Mouse (Mus musculus) bone marrow, adult 2 months (tissue): ENCODE measurements around the gene Fxyd7. TPM values are rescaled to one million over a fixed set of nuclear protein-coding genes. Genes with fewer than 3 reads are reported as not detected.

Experiments used
- H3K27ac ChIP-seq: fragments of 200-500 bp; 2 replicates; pipeline ENCODE4 v1.5.1; 2012; ENCODE audit warnings: low read depth, mild to moderate bottlenecking, control low read depth, inconsistent platforms, low read length; ENCODE audit not compliant: control insufficient read depth, poor library complexity, insufficient read depth
- H3K4me1 ChIP-seq: fragments of 200-500 bp; 2 replicates; pipeline ENCODE4 v1.6.1; 2011; ENCODE audit warnings: low read length; ENCODE audit not compliant: control insufficient read depth, insufficient read depth
- H3K4me3 ChIP-seq: fragments of 200-500 bp; replicated peaks from 2 replicates; pipeline ENCODE3; 2011; ENCODE audit warnings: mild to moderate bottlenecking, low read depth, low read length, control low read depth; ENCODE audit not compliant: control insufficient read depth
- CTCF ChIP-seq: fragments of 200-500 bp; IDR thresholded peaks from 2 replicates; pipeline ENCODE4 v1.5.1; 2011; ENCODE audit warnings: low read length, control low read depth; ENCODE audit not compliant: control insufficient read depth, insufficient read depth
- POLR2A ChIP-seq: fragments of 200-500 bp; IDR thresholded peaks from 2 replicates; pipeline ENCODE4 v1.6.1; 2011; ENCODE audit warnings: low read depth, mild to moderate bottlenecking, control low read depth, low read length, borderline replicate concordance; ENCODE audit not compliant: control insufficient read depth
- WGBS: fragments of 180-500 bp; shearing (Covaris S2); methylation state at CpG from one replicate; pipeline ENCODE4 v1.1.7; 2018; 5-methylcytosine and 5-hydroxymethylcytosine counted together
- polyA plus RNA-seq: library from polyadenylated mRNA; stranded (reverse); fragments of >200 nt; gene quantifications from 2 replicates; pipeline ENCODE4 v1.2.4, GENCODE M21; 2011; ENCODE audit warnings: low replicate concordance; ENCODE audit not compliant: missing spikeins, insufficient read depth, insufficient read length

Fxyd7 gene
- polyA plus RNA-seq, 1 experiment = not detected

DNA sequence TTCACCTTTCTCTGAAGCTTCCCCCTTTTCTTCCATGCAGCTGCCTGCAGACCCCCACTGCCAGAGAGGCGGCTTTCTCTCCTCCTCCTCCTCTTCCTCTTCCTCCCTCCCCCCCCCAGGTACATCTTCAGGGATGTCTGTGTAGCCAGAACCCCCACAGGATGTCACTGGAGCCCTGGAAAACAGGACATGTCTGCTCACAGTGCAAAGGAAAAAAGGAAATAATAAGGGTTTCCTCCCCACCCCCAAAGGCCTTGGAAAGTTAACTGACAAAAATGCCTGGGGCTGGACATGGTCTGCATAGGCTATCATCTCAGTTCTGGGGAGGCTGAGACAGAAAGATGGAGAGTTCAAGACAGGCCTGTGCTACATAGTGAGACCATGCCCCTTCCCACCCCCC is 29.8 kb upstream of the Fxyd7 start:
- TF ChIP-seq POLR2A (no peak), CTCF (no peak)
- H3K4me3 ChIP-seq = no peak overlapping the region
- no peaks in the 10 kb centered on the region for H3K4me1 ChIP-seq
- 33% methylated on average over 1 of the region's 1 CpGs for WGBS
- H3K27ac ChIP-seq = no peak overlapping the region

DNA sequence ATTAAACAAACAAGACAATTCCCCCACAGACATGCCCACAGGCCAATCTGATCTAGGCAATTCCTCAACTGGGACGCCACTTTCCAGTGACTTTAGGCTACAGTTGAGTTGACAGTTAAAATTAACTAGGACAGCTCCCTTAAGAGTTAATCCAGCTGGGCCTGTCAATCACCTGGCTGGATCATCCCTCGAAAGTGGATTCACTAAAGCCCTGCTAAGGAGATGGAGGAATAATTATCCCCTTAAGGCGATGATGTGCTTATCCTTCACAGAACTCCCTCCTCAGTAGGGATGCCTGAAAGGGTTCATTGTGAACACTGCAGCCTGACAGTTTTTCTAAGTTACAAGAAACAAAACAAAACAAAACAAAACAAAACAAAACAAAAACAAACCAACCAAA is 29.3 kb upstream of the Fxyd7 start:
- no peak overlapping the region for H3K27ac ChIP-seq
- H3K4me3 ChIP-seq = no peak overlapping the region
- 78% methylated on average over 3 of the region's 3 CpGs for WGBS
- no peaks in the 10 kb centered on the region for H3K4me1 ChIP-seq
- TF ChIP-seq CTCF = no peak
- TF ChIP-seq POLR2A = no peak

- WGBS = 80% methylated on average over 8 of the region's 8 CpGs
- Histone ChIP-seq H3K4me1 (no peaks in the 10 kb centered on the region), H3K27ac (no peak overlapping the region), H3K4me3 (no peak overlapping the region)
- TF ChIP-seq POLR2A = no peak
- no peak for TF ChIP-seq CTCF
Measured at GRCm38 (mm10) chr7:31079670-31080069, 28.4 kb upstream of the Fxyd7 start.

- 39% methylated on average over 5 of the region's 5 CpGs for WGBS
- no peak overlapping the region for H3K27ac ChIP-seq
- no peak overlapping the region for H3K4me3 ChIP-seq
- TF ChIP-seq CTCF (peak; percentile 46; the same call in 1 of the 2 replicates), POLR2A (no peak)
- H3K4me1 ChIP-seq = no peaks in the 10 kb centered on the region
Measured at GRCm38 (mm10) chr7:31077885-31078445, 26.7 kb upstream of the Fxyd7 start.

DNA sequence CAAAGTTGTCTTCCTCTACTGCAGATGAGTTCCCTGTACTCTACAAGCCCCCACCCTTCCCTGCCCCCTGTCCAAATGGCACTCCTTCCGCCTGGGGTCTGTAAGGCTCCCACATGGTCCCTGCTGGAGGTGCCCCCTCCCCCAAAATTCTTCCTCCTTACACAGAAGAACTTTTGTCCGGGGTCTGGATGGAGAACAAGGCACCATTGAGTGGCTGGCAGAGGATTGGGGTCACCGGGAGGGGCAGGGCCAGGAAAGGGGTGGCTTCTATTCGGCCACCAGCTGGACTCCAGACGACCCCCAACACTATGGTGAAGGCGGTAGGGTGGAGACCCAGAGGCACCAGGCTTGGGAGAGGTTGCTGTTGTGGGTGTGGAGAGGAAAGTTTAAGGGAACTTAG is 26.2 kb upstream of the Fxyd7 start:
- TF ChIP-seq POLR2A (no peak), CTCF (no peak)
- WGBS = 60% methylated on average over 6 of the region's 6 CpGs

GRCm38 (mm10) chr7:31076492-31076891 is 25.2 kb upstream of the Fxyd7 start, which contains the start of gene Fxyd3:
TSS of gene Fxyd3 (minus strand) at chr7:31076704.
- Histone ChIP-seq H3K4me3 (no peak within 1 kb of the TSS), H3K27ac (no peak within 1 kb of the TSS), H3K4me1 (no peaks in the 10 kb centered on the region)
- TF ChIP-seq POLR2A (no peak), CTCF (no peak)
- WGBS = 76% methylated on average over 5 of the region's 5 CpGs

More for the DNA sequence above, 26.2 kb upstream of the Fxyd7 start:
- H3K27ac ChIP-seq = no peak overlapping the region
- no peaks in the 10 kb centered on the region for H3K4me1 ChIP-seq
- H3K4me3 ChIP-seq = no peak overlapping the region

DNA sequence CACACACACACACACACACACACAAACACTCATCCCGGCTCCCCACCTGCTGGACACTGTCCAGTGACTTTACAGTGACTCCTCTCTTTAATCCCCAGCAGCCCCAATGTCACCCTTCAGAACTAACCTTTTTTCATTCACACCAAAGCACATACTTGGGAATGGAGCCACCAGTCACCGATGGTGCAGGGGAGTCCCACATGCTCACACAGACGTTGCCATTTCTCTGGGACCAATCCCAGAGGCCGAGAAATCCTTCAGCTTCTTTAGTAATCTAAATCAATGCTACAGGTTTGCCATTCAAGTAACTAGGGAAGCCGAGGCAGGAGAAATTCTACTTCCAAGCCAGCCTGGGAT is 23.4 kb upstream of the Fxyd7 start:
- TF ChIP-seq POLR2A (no peak), CTCF (no peak)
- no peak overlapping the region for H3K27ac ChIP-seq
- H3K4me1 ChIP-seq = no peaks in the 10 kb centered on the region
- WGBS = 76% methylated on average over 5 of the region's 5 CpGs
- H3K4me3 ChIP-seq = no peak overlapping the region

DNA sequence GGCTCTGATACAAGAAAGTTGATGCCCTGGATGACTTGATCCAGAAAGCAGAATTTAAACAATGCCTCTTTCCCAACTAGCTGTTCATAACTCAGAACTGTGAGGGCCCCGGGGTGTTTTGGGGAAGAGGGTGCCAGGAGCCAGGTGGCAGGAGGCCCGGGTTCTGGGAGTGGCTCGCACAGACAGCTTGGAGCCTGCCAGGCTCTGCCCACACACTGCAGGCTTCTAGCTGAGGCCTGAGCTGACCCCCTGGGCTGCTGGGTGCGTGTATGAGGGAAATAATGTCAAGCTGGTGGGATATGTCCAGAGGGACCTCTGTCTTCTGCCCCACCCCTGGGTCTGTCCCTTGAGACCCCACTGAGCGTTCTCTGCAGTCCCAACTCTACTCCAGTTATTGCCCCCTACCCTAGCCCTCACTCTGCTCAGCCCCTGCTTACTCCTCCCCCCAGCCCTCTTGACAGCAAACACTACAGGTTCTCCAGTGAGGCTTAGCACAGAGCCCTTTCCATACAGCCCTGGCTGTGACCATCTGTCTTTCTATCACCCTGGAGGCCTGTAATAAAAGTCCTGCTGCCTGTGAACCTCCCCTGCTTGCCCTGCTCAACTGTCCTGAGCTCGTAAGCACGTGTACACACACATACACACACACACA is 22.9 kb upstream of the Fxyd7 start:
- 70% methylated on average over 7 of the region's 7 CpGs for WGBS
- no peak overlapping the region for H3K4me3 ChIP-seq
- no peaks in the 10 kb centered on the region for H3K4me1 ChIP-seq
- no peak for TF ChIP-seq POLR2A
- TF ChIP-seq CTCF = no peak
- H3K27ac ChIP-seq = no peak overlapping the region

GRCm38 (mm10) chr7:31073546-31073945 is 22.3 kb upstream of the Fxyd7 start:
- Histone ChIP-seq H3K4me3 (no peak overlapping the region), H3K4me1 (no peaks in the 10 kb centered on the region), H3K27ac (no peak overlapping the region)
- no peak for TF ChIP-seq POLR2A
- no peak for TF ChIP-seq CTCF
